Mouse (Mus musculus) splenic B cell, adult 2 months (primary cell): ENCODE measurements at regions not wholly inside any gene's neighbourhood (a gene's known extent, or its start where the extent isn't known, plus 50 kb on each side); places are given as distances from the start of the nearest gene placed in this dataset.

ENCODE experiments used
- DNase-seq: peaks from one replicate; pipeline ENCODE4 v3.0.0-alpha.2; 2011; ENCODE audit warnings: low read depth, low spot score
- H3K27me3 ChIP-seq: 2 replicates; pipeline ENCODE4 v1.6.1; 2012; ENCODE audit warnings: mild to moderate bottlenecking, low read length, moderate library complexity, mixed read lengths; ENCODE audit not compliant: control insufficient read depth, poor library complexity, insufficient read depth, severe bottlenecking
- H3K36me3 ChIP-seq: 2 replicates; pipeline ENCODE4 v1.6.1; 2012; ENCODE audit warnings: mild to moderate bottlenecking, low read length, moderate library complexity, mixed read lengths; ENCODE audit not compliant: control insufficient read depth, poor library complexity, insufficient read depth, severe bottlenecking

DNA sequence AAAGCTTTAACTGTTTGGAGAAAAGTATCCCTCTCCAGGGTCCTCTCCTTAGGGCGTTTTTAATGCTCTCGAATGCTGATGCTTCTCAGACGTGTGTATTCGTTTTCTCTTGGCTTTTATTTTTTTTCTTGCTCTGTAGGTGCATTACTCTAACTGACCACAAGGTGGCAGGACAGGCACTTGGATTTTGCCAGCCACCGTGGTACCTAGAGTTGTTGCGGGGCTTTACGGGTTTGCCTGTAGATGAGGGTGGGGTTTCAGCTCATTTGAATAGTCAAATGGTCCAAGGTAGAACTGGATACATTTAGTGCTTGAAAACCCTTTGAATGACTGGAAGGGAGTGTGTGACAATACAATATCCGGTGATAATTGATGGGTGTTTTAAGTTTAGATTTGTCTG is 283.2 kb upstream of the Cxcr4 start:
- peak; percentile 70 for DNase-seq
- no peaks in the 10 kb centered on the region for H3K27me3 ChIP-seq
- no peaks in the 10 kb centered on the region for H3K36me3 ChIP-seq

DNA sequence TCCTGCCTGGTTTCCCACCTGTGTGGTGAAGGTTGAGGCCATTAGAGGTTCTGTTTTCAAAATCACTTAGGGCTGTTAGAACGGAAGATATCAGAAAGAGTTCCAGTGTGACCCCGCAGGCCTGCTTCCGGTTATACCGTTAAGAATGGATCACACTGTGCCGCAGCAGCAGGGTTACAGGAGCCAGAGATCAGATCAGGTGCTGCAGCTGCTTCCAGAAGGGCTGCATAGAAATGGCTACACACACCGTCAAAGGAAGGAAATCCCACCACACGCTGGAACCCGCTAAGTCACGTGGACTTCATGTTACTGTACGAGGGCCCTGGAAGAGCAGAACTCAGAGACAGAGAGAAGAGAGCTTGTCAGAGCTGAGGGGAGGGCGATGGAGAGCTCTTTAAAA is 282.1 kb upstream of the Cxcr4 start:
- DNase-seq, result no peak
- Histone ChIP-seq H3K36me3 (no peaks in the 10 kb centered on the region), H3K27me3 (no peaks in the 10 kb centered on the region)

DNA sequence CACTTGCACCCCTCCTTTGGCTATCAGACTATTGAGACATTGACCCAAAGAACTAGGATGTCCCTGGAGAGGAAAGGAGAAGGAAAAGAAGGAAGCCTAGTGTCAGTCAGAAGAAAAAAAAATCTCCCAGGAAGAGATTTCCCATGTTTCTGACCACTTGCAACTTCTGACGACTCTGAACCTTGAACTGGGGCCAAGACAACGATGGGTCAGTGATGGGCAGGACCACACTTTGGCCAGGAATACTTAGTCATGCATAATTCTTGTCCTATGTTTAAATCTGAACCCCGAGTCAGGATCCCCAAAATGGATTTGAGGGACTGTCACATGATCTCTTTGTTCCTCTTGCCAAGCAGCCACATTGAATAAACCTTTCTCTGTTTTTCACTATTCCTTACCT is 276.7 kb upstream of the Cxcr4 start:
- H3K36me3 ChIP-seq, result no peaks in the 10 kb centered on the region
- no peak for DNase-seq
- H3K27me3 ChIP-seq, result no peaks in the 10 kb centered on the region

DNA sequence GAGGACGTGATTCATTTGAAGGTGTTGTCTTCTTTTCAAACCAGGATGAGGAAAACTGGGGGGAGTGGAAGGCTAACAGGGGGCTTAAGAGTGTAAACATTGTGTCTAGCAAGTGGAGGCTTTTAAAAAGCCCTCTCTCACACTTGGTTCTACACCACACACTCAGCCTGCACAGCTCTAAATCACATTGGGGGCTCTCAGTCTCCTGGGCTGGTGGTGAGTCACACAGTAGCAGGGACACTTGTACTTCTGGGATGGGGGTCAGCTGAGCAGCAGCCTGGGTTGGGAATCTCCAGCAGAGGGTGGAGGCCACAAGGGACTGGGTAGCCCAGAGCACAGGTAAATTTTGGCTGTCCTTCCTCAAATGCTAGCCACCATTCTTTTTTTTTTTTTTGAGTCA is 268.4 kb upstream of the Cxcr4 start:
- no peaks in the 10 kb centered on the region for H3K36me3 ChIP-seq
- no peaks in the 10 kb centered on the region for H3K27me3 ChIP-seq
- DNase-seq, result no peak

DNA sequence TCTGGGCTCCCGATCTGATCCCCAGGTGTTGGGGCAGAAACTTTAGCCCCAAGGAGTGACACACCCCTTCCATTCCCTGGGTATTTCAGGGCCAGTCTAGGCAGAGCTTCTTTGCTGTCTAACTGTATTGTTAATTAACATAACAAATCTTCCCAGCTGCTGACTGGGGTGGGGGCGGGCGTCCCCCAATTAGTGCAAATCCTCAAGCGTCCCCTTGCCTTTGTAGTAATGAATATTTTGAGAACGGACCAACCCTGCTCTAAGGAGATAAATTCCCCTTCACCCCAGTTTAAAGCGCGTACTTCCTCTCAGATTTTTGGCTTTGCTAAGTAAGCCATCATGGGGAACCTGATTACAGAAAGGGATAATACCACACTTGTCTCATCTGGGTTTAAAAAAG is 268.0 kb upstream of the Cxcr4 start:
- H3K27me3 ChIP-seq, result no peaks in the 10 kb centered on the region
- H3K36me3 ChIP-seq, result no peaks in the 10 kb centered on the region
- no peak for DNase-seq

DNA sequence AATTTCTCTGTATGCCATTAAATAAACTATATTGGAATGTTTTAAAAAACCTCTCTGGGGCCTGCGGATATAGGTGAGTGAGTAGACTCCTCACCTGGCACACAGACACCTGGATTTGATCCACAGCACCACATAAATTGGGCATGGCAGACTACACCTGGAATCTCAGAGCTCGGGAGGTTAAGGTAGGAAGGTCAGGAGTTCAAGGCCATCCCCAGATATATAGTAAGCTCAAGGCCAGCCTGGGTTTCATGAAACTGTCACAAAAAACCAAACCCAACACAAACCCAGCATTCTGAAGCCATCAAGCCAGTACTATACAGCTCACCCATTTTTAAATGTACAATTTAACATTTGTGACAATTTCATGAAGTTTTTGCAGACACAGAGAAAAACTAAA is 266.6 kb upstream of the Cxcr4 start:
- H3K36me3 ChIP-seq, result no peaks in the 10 kb centered on the region
- DNase-seq, result no peak
- H3K27me3 ChIP-seq, result no peaks in the 10 kb centered on the region

DNA sequence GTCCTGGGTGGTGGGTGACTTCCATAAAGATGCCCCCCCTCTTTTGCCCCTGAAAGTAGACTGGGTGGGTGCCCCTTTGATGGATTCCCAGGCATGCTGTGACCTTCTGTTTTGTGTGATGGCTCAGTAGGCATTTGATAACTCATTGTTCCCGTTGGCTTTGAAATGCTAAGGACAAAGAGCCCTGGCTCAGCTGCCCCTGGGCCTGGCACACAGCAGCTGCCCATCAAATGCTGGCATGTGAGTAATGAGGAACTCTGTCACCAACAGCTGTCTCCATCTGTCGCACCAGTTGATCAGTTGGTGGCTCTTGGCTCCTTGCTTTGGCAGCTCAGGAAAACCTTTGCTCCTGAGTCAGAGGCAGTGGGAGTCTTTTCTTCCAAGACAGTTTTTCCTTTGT is 264.8 kb upstream of the Cxcr4 start:
- no peaks in the 10 kb centered on the region for H3K36me3 ChIP-seq
- no peak for DNase-seq
- H3K27me3 ChIP-seq, result no peaks in the 10 kb centered on the region

DNA sequence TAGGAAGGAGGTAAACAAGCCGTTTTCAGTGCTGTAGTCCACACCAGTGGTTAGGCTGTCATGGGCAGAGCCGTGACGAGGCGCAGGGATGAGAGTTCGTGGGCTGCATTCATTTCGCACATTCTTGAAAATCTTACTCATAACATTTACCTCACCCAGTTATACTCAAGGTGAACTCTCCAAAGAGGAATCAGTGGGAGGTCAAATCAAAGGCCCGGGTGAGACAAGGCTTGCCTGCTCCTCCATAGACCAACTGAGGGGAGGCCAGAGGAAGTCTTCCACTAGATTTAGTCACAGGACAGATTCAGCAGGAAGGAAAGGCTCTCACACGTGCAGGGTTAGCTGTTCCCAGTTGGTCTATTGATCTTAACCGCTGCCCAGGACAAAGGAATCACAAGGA is 262.6 kb upstream of the Cxcr4 start:
- Histone ChIP-seq H3K36me3 (no peaks in the 10 kb centered on the region), H3K27me3 (no peaks in the 10 kb centered on the region)
- DNase-seq, result no peak

DNA sequence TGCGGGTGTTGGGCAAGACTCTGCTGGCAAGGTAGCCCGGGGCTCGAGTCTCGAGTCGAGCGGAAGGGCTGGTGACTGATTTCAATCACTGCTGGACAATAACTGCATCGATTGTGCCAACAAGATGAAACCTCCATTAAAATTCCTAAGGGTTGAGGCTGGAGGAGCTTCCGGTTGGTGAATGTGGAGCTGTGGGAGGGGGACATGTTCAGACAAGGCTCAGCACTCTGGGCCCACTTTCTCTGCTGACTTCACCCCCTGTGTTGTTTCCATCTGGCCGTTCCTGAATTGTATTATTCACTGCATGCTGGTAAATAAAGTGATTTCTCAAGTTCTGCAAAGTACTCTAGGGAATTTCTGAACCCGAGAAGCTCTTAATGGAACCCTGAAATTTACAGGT is 261.2 kb upstream of the Cxcr4 start:
- no peaks in the 10 kb centered on the region for H3K27me3 ChIP-seq
- H3K36me3 ChIP-seq, result no peaks in the 10 kb centered on the region
- no peak for DNase-seq

DNA sequence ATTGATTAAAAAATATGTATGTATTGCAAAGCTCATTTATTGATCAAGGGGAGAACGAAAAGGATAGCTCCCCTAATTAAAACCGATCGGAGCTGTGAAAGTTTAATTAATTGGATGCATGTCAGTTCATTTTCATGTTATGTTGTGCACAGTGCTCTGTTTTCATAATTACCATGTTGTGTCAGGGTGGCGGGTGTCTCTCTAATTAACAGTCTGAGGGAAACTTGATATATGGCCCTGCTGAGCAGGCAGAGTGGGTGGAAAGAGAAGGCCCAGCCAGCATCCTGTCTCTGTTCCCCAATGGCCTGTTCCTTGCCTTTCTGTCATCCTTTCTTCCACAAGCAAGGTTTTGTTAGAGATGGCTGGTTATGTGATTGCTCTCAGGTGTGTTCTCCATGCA is 245.3 kb upstream of the Cxcr4 start:
- no peak for DNase-seq
- H3K36me3 ChIP-seq, result no peaks in the 10 kb centered on the region
- H3K27me3 ChIP-seq, result no peaks in the 10 kb centered on the region

DNA sequence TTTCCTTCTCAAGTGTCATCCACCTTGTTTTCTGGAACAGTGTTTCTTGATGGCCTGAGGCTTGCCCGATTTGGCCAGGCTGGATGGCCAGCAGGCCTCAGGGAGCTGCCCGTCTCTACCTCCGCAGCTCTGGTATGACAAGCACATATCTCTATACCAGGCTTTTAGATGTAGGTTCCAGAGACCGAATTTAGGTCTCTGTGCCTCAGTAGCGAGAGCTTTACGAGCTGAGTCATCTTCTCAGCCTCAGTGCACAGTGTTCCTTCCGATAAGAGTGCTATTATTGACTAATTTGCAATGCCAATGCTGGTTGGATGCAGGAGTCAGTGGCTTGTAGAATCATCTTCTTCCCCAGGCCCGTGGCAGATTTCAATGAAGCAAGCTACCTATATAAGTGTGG is 243.4 kb upstream of the Cxcr4 start:
- Histone ChIP-seq H3K36me3 (no peaks in the 10 kb centered on the region), H3K27me3 (no peaks in the 10 kb centered on the region)

DNA sequence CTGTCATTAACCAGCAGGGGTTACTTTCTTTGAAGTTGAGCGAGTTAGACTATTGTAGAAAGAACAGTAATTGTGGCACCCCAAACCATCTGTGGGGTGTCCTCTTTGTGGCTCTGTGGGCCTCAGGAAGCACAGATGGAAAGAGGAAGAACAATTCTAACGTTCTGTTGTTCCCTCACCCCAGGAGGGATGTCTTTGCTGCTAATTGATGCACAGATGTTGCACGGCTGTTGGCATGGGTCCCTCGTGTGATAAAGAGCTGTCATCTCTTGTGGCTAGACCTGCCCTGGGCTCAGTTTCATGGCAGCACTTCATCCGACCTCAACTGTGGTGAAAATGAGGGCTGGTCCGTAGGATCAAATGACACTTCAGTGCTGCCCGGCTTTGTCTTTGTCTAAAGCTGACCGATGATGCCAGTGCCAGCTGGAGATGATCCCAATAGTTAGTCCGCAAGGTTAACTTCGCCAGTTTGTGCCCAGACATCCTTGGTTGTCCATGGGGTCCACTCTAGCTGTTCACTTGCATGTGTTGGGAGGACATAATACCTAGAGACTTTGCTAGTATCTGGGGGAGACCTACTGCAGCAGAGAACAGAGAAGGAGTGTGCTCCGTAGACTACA is 241.1 kb upstream of the Cxcr4 start:
- Histone ChIP-seq H3K36me3 (no peaks in the 10 kb centered on the region), H3K27me3 (no peaks in the 10 kb centered on the region)
- DNase-seq, result peak; percentile 23

More for the DNA sequence above, 243.4 kb upstream of the Cxcr4 start:
- DNase-seq, result no peak

DNA sequence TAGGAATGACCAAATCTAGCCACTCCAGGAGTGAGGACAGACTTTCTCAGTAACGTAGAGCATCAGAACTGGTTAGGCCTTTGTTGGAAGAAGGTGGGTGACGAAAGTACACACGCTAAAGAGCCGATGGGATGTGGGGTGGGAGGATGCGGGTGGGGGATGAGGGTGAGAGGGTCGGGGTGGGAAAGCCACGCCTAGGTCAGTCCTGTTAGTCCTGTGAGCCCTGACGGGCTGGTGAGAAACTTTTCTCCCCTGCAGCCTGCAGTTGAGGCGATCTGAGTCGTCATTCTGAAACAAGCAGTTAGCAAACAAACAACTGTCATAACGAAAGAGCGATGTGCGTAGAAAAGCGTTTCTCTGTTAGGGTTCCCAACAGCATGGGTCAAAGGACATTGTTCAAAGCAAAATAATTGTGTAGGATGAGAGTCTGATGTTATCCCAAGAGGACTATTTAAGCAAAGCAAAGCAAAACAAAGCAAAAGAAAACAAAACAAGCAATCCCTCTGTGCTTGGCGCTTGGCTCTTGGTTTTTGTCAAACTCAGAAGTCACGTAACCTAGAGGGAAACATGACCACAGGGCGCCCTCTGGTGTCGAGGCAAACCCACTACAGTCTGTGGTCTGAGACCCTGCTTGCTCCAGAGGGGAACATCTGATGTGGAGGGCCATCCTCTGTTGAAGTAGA is 240.2 kb upstream of the Cxcr4 start:
- DNase-seq, result peak; percentile 89
- H3K36me3 ChIP-seq, result no peaks in the 10 kb centered on the region
- no peaks in the 10 kb centered on the region for H3K27me3 ChIP-seq

DNA sequence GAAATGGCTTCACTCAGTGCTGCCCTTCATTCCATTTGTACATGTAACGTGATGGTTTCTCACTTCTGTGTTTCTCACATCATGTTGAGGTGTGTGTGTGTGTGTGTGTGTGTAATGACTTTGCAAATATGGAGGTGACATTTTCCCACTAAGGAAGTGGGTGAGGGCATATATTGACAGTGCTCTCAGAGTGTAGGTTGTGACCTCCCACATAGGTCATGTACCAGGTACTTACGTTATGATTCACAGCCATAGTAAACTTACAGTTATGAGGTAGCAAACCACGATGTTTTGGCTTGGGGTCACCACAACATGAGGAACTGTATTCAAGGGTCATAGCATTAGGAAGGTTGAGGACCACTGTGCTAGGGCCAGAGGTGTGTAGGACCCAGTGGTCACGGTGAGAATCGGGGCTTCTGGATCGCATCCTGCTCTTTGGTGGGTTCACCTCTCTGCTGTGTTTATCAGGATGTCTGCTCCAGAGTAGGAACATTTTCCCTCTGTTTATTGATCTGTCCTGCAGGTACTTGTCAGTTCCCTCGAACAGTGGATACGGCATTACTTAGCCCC is 238.7 kb upstream of the Cxcr4 start:
- no peak for DNase-seq
- H3K36me3 ChIP-seq, result no peaks in the 10 kb centered on the region
- no peaks in the 10 kb centered on the region for H3K27me3 ChIP-seq

DNA sequence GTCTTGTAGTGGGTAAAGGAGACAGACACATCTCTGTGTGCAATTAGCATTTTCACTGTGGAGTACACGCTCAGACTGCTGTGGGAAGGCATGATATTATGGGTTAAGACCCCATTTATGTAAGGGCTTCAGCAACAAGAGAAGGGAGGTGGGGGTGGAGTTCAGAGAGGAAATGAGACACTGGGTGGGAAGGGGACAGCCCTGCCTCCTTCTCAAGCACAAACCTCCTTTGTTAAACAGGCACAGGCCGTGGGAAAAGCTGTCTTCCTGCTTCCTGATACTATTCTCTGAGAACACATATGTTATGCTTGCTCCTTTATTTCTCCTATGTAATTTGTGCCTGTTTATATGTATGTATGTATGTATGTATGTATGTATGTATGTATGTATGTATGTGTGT is 237.4 kb upstream of the Cxcr4 start:
- no peaks in the 10 kb centered on the region for H3K27me3 ChIP-seq
- no peaks in the 10 kb centered on the region for H3K36me3 ChIP-seq
- no peak for DNase-seq

DNA sequence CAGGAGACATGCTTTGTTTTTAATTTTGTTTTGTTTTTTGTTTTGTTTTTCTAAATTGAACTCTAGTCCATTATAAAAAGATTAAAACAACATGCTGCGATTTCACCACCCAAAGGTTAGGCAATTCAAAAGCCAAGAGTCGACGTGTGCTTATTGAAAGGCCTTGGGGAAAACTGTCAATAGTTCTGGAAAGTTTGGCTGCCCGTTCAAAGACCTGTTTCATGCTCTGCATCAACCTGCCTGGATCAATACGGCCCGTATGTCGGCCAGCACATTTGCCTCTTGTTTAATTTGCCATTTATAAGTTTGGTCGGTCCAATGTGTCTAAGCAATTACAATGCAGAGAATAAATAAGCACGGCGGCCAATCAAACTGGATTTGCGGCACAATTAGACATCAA is 234.3 kb upstream of the Cxcr4 start:
- H3K36me3 ChIP-seq, result no peaks in the 10 kb centered on the region
- no peak for DNase-seq
- H3K27me3 ChIP-seq, result no peaks in the 10 kb centered on the region
